Mouse (Mus musculus) common myeloid progenitor, adult 5-6 weeks (primary cell): Measurements from ENCODE around the gene Gm26920. TPM values are rescaled to one million over a fixed set of nuclear protein-coding genes. Genes with fewer than 3 reads are reported as not detected.
A peak's percentile ranks its signal among the peaks of the same experiment; 100 is the strongest.

Experiments
- ATAC-seq: replicated peaks from 2 replicates; pipeline ENCODE4 v1.8.0; 2016; ENCODE audit warnings: low read depth, mild to moderate bottlenecking, moderate TSS enrichment, inconsistent platforms; ENCODE audit not compliant: poor library complexity, severe bottlenecking
- total RNA-seq: library from RNA; stranded (forward); fragments of 200-1000, 187-1606 nt; gene quantifications from 2 replicates; pipeline ENCODE4 v1.2.3, GENCODE M21; 2017

Gene Gm26920
- total RNA-seq, 1 experiment from 2014 or later, result not detected

GRCm38 (mm10) chr7:30062478-30062877, 27.7 kb downstream of the Gm26920 start:
- ATAC-seq, result 0 out of 2 replicates have a peak, but pooled peaks have one; percentile 42

GRCm38 (mm10) chr7:30060341-30060740, 29.9 kb downstream of the Gm26920 start:
- no peak for ATAC-seq

DNA sequence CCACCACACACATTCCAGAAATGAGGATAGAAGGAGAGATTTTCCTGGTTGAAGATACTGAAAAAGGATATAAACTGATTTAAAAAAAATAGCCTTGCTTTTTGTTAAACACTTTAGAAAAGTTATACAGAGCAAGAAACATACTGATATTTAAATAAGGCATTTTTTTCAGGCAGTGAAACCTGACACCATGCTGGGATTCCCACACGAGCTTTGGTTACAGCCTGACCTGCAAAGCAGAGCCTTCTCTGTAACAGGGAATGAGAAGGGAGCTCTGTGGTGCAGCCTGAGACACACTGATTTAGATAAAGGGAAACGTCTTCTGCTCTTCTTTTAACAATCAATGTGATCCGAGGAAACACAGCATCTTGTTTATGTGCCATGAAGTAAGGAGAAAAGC, 36.6 kb downstream of the Gm26920 start:
- ATAC-seq, result no peak

- ATAC-seq, result peak; percentile 100
Observed at GRCm38 (mm10) chr7:30050882-30051548, 39.2 kb downstream of the Gm26920 start, which contains the start of gene Zfp14. Gene Zfp14, minus strand, starts transcription at chr7:30051380.

DNA sequence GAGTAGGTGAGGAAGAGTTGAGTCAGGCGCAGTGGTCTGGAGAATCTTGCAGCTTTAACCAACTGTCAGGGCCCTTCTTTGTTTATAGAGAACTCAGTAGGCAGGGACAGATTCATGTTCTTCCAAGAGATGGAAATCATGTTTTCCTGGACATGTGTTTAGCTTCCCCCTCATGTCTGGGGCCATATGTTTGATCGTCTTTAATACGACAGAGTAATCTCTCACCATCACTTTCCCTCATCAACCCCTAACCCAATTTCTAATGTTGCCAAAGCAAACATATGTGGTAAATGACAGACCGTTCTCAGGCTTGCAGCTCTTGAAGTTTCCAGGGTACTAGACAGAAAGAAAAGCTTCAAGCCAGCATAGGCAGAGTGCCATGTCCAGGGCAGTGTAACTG, 42.1 kb downstream of the Gm26920 start:
- no peak for ATAC-seq

DNA sequence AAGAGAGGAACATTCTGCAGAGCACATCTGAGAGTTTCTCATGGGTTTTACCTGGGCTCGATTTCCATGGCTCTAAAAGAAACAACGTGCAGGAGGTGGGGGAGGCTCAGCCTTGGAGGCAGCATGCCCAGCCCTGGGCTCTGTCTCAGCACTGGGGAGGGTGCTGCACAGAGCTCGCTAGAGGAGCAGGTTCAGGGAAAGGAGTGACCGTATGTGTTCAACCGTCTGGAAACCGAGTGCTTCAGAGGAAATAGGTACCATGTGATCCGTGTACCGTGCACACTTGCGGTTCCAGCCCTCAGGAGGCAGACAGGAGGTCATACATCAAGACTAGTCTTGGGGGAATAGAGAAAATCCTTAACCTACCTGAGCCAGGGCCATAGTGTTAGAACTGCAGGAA, 45.9 kb downstream of the Gm26920 start:
- ATAC-seq, result no peak

DNA sequence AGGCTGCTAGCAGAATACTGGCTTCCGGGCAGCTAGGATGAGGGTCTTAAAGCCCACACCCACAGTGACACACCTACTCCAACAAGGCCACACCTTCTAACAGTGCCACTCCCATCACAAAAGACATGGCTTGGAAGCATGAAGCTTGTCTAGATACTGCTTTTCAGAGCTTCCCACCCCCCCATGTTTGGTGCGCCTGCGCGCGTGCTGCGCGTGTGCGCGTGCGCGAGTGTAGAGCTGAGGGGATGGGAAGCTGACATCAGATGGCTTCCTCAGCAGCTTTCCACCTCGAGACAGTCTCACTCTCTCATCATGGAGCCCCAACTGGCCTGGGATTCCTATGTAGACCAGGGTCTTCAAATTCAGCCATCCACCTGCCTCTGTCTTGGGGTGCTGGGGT, 55.9 kb downstream of the Gm26920 start:
- ATAC-seq, result no peak

- no peak for ATAC-seq
Observed at GRCm38 (mm10) chr7:30031379-30031778, 58.8 kb downstream of the Gm26920 start.

DNA sequence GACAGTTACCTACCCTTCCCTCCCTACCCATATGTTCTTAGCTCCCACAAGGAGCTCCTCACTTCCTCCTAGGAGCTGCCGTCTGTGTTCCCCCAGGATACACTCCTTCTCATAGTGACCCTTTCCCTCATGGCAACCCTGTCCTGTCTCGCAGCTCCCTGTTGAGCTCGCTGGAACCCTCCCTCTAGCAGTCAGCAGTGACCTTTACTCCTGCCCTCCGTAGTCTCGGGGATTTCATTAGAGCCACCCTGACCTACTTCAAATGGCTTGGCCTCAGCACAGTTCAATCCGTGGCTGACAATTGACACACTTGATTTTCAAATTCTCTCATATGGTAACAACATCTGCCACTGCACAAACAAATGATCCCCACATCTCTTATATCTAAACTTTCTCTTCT, 59.5 kb downstream of the Gm26920 start:
- ATAC-seq, result no peak

DNA sequence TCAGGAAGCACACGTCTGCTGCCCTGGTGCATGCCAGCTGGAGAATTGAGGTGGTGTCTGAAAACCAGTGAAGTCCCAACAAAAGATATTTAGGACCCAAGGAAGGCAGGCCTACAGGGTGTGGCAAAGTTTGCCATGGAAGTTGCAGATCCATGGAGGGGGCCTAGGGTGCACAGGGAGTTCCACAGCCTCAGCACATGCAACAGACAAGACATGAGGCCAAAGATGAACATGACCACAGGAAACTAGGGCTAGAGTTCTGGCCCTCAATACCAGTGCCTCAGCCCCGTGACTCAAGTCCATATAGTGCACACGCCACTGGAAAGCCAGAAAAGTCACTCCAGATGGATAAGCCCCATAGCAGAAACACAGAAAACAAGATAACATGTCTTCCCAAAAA, 61.6 kb downstream of the Gm26920 start:
- ATAC-seq, result no peak

DNA sequence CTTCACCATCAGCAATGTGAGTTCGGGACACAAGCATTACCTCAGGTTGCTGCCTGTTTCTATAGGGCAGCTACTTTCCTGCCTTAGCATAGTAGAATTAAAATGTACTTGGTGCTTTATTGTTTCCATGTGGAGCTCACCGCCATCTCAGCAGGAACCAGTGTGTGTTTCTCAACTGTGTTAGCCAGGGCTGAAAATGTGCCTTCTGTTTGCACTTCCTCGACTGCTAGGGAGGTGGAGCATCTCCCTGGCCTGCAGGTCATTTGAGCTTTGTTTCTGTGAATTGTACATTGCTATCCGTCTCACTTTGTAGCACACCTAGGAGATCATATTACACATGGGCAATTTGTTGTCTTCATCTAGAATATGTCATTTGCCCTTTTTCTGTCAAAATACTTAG, 62.9 kb downstream of the Gm26920 start:
- no peak for ATAC-seq

GRCm38 (mm10) chr7:30025358-30025757, 64.9 kb downstream of the Gm26920 start:
- no peak for ATAC-seq

DNA sequence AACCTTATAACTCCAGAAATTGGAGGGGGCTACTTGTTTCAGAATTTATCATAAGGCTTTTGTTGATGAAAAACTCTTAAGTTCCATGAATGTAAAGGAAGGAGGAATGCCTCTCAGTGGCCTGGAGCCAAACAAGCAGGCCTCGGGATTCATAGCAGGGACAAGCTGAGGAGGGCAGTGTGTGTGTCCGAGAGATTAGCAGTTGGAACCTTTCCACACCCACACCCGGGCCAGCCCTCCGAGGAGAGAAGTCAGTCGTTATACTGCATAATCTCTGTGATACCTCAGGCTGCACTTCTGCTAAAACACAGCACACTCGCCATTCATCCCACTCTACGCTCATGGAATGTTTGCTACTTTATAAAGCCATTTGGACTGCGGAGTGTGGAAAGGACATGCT, 66.4 kb downstream of the Gm26920 start:
- ATAC-seq, result no peak

GRCm38 (mm10) chr7:30023324-30023723, 66.9 kb downstream of the Gm26920 start:
- ATAC-seq, result no peak

DNA sequence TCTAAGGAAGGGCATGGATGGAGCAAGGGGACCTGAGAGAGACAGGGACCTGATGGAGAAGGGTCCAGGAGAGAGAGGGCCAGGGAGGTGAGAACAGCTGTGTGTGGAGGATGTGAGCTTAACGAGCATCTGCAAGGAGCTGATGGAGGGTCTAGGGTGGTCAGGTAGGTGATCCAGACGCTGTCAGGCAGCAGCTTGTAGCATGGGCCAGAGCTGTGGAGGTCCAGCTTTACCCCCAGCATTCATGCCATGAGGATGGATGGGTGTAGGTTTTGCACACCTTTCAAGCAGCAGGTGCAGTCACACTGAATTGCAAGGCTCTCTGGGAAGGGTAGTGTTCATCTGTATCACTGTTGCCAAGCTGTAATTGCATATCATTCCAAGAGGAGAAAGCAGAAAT, 70.7 kb downstream of the Gm26920 start:
- ATAC-seq, result no peak

DNA sequence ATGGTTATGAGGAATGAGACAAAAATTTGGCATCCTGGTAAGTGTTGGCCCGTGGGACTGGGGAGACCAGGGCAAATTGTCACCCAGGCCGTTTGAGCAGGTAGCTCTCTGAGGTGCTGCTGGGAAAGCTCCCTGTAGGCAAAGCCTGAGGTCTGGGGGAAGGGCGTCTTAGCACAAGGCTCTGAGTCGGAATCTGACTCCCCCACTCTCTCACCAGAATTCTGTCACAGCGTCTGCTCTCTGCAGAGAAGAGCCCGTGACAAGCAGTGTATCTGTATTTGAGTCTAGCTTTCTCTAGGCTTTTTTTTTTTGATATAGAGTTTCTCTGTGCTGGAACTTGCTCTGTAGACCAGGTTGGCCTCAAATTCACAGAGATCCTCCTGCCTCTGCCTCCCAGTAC, 73.0 kb downstream of the Gm26920 start:
- no peak for ATAC-seq

DNA sequence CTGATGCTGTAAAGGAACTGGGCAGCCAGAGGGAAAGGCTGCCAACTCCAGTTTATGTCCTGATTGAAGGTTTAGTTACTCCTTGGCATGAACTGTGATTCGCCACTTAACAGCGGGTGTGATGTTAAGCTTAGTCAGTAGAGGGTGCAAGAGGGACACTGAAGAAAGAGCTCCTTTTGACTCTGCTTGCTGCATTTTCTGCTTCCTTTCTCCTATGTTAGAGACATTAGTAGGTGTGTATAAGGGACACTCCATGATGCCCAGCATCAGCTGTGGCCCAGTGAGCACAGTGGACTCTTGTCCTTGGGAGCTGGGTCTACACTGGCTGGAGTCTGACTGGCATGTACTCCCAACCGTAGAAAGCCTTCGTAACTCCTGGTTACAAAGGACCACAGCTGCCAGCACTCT, 77.2 kb downstream of the Gm26920 start:
- peak; percentile 64 for ATAC-seq

- ATAC-seq, result no peak
Observed at GRCm38 (mm10) chr7:30010551-30011195, 79.5 kb downstream of the Gm26920 start.

DNA sequence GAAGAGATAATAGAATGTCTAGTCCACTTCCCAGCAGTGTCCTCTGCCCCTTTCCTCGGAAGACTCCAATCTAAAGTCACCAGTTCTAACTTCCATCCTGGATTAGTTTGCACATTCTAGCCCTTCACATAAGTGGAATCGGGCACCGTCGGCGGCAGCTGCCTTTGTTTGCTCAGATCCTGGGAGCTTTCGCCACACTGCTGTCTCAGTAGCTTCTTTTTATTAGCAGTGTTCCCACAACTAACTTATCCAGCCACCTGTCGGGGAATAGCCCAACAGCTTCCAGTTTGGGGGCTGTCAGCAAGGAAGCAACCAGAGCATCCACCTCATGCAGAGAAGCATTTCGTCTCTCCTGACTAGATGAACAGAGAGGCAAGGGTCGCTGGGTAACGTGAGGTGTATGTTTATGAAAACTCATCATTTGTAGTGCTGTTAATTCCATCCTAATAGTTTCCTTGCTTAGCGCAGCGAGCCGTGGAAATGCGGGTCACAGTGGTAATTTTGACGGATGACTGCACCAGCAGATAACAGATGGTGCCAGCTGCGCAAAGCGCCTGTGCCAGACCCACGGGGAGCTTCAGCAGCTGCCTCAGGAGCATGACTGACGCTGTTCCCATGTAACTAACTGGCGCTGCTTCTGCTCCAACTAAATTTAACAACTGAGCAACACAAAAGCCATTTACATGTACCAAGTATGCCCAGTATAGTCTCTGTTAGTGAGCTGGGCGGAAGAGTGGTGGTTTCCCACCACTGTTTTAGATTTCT, 80.7 kb downstream of the Gm26920 start:
- no peak for ATAC-seq

GRCm38 (mm10) chr7:30008020-30008690, 82.1 kb downstream of the Gm26920 start:
- ATAC-seq, result peak; percentile 34; the same call in 1 of the 2 replicates

- ATAC-seq, result no peak
Observed at GRCm38 (mm10) chr7:30007601-30008000, 82.6 kb downstream of the Gm26920 start.
